Mouse (Mus musculus) limb, embryonic 11.5 days (tissue): ENCODE results near the gene Cfap77. TPM values are rescaled to one million over a fixed set of nuclear protein-coding genes. Genes with fewer than 3 reads are reported as not detected.

Experiments used
- ATAC-seq: fragments of 200-750 bp; cut with Nextera tagmentation; 2 replicates; pipeline ENCODE4 v1.8.0; 2017; ENCODE audit warnings: low read depth; ENCODE audit not compliant: insufficient number of reproducible peaks, low FRiP score, low TSS enrichment
- DNase-seq: peaks from one replicate; pipeline ENCODE4 v3.0.0-alpha.2; 2015; ENCODE audit warnings: low spot score
- H3K27ac ChIP-seq: fragments of 300-500 bp; sonication (generic); replicated peaks from 2 replicates; pipeline ENCODE4 v1.5.1; 2014; ENCODE audit warnings: low read depth, mild to moderate bottlenecking, low read length
- H3K27me3 ChIP-seq: fragments of 300-500 bp; sonication (generic); 2 replicates; pipeline ENCODE4 v1.6.1; 2014; ENCODE audit warnings: mild to moderate bottlenecking, low read length, mixed read lengths; ENCODE audit not compliant: control insufficient read depth, insufficient read depth
- H3K36me3 ChIP-seq: fragments of 300-500 bp; sonication (generic); 2 replicates; pipeline ENCODE4 v1.6.1; 2014; ENCODE audit warnings: mild to moderate bottlenecking, low read length, moderate library complexity, mixed read lengths; ENCODE audit not compliant: control insufficient read depth, insufficient read depth
- H3K4me1 ChIP-seq: fragments of 300-500 bp; sonication (generic); 2 replicates; pipeline ENCODE4 v1.6.1; 2014; ENCODE audit warnings: low read length, mixed read lengths; ENCODE audit not compliant: control insufficient read depth, insufficient read depth
- H3K4me2 ChIP-seq: fragments of 300-500 bp; sonication (generic); 2 replicates; pipeline ENCODE4 v1.6.1; 2014; ENCODE audit warnings: low read depth, mild to moderate bottlenecking, moderate library complexity; ENCODE audit not compliant: severe bottlenecking
- H3K4me3 ChIP-seq: fragments of 300-500 bp; sonication (generic); 2 replicates; pipeline ENCODE4 v1.5.1; 2014; ENCODE audit warnings: low read depth, low read length
- H3K9ac ChIP-seq: fragments of 300-500 bp; sonication (generic); 2 replicates; pipeline ENCODE4 v1.6.1; 2014; ENCODE audit warnings: mild to moderate bottlenecking, low read length
- H3K9me3 ChIP-seq: fragments of 300-500 bp; sonication (generic); 2 replicates; pipeline ENCODE4 v1.6.1; 2016; ENCODE audit warnings: low read length; ENCODE audit not compliant: control insufficient read depth
- WGBS: fragments of 180-500 bp; shearing (Covaris S2); extraction: QIAGEN DNeasy Blood & Tissue Kit; methylation state at CpG from one replicate; pipeline ENCODE4 v1.1.7; 2014; 5-methylcytosine and 5-hydroxymethylcytosine counted together
- polyA plus RNA-seq: library from polyadenylated mRNA; unstranded; fragments of >200 nt; fragmentation: Nextera tagmentation; extraction: Ambion mirVana; gene quantifications from 2 replicates; pipeline ENCODE4 v1.2.1, GENCODE M21; 2014

The Cfap77 gene
- polyA plus RNA-seq, 1 experiment from 2014 or later, result not detected

DNA sequence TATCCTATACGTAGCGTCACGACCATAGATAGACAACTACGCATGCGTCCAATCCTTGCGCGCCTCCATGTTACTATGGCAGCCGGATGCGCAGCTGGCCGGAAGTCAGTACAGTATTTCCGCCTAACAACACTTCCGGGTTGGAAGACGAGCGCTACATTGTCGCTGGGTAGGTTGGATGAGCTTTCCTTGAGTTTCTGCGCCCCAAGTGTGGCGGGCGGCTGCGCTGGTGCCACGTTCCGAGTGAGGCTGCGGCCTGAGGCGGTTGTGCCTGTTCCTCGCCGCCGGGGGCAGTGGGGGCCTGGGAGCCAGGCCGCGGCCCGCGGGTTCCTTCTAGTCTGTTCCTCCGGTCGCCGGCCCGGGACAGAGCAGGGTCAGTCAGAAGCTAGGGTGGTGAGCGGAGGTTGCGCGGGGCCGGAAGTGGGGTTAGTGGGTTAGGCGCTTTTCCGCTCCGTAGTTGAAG is 5.3 kb upstream of the Cfap77 start, which contains the start of gene Ttf1:
TSS of gene Ttf1 (plus strand) at position 128 of the 463 bp plus-strand sequence.
- H3K4me1 ChIP-seq, result no peaks in the 10 kb centered on the region; the same call in 1 of the 2 replicates
- DNase-seq (peak; percentile 95), ATAC-seq (peak; percentile 94)
- H3K9me3 ChIP-seq, result no peaks in the 10 kb centered on the region
- under 1% methylated on average over 41 of the region's 41 CpGs for WGBS
- no peaks in the 10 kb centered on the region for H3K36me3 ChIP-seq
- no peaks in the 10 kb centered on the region for H3K27me3 ChIP-seq
- H3K9ac ChIP-seq, result peak within 1 kb of the TSS; percentile 77
- H3K27ac ChIP-seq, result peak within 1 kb of the TSS; percentile 87
- peak within 1 kb of the TSS; percentile 97 for H3K4me3 ChIP-seq
- peak within 1 kb of the TSS; percentile 77 for H3K4me2 ChIP-seq

DNA sequence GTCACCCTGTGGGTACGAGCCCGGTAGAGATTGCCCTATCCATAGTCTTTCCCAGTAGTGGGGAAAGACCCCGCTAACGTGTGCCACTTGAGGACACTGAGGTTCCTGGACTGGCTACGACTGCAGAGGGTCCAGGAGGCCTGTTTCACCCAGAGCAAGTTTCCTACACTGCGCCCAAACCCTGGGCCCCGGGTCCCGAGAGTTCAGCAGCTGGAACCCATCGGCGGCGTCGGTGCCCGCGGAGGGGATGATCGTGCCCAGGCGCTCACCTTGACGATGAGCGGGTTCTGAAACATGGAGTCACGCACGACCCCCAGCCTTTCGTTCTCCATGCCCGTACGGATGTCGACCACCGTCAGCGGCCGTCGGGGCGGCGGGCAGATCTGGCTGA is 326 bp downstream of the Cfap77 start:
- no peaks in the 10 kb centered on the region for H3K36me3 ChIP-seq
- ATAC-seq, result 0 out of 2 replicates have a peak, but pooled peaks have one; percentile 26
- no peaks in the 10 kb centered on the region for H3K9me3 ChIP-seq
- H3K4me1 ChIP-seq, result no peaks in the 10 kb centered on the region; the same call in 1 of the 2 replicates
- no peak for DNase-seq
- H3K27me3 ChIP-seq, result peaks cover 9% of the 10 kb centered on the region
- no peak overlapping the region for H3K27ac ChIP-seq
- peak overlapping the region; percentile 75 for H3K4me2 ChIP-seq
- 3% methylated on average over 30 of the region's 30 CpGs for WGBS
- no peak overlapping the region; the same call in 1 of the 2 replicates for H3K9ac ChIP-seq
- peak overlapping the region; percentile 33 for H3K4me3 ChIP-seq

GRCm38 (mm10) chr2:29053802-29054544 is 893 bp downstream of the Cfap77 start:
- Histone ChIP-seq H3K9ac (no peak overlapping the region), H3K27me3 (peaks cover 9% of the 10 kb centered on the region)
- 4% methylated on average over 20 of the region's 20 CpGs for WGBS

DNA sequence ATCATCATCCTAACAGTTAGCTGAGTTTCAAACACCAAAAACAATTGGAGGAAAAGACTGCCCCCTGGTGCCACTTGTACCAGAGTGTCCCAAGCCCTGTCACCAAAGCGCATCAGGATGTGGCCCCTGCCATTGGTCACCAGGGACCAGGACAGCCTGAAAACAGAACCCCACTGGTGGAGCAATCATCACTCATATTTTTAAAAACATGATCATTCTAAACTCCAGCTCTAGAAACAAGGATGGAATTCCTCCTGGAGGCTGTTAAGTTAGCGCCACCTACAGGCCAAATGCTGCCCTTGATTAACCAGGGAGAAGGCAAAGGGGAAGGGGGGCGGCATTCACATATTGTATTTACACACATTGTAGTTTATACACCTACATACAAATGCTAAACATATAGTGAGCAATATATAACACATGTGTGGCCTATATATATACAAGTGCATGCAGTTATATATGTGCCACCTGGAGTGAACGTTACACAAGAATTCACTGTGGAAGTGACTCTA is 1.9 kb downstream of the Cfap77 start:
- no peak for ATAC-seq
- WGBS, result 34% methylated on average over 4 of the region's 4 CpGs
- DNase-seq, result peak; percentile 82

More at GRCm38 (mm10) chr2:29053802-29054544, 893 bp downstream of the Cfap77 start:
- ATAC-seq, result no peak
- Histone ChIP-seq H3K36me3 (no peaks in the 10 kb centered on the region), H3K4me1 (no peaks in the 10 kb centered on the region; the same call in 1 of the 2 replicates), H3K9me3 (no peaks in the 10 kb centered on the region), H3K27ac (no peak overlapping the region), H3K4me2 (peak overlapping the region; percentile 75; the same call in 1 of the 2 replicates), H3K4me3 (no peak overlapping the region; the same call in 1 of the 2 replicates)
- DNase-seq, result peak; percentile 83

GRCm38 (mm10) chr2:29051932-29052331 is 2.9 kb downstream of the Cfap77 start:
- Histone ChIP-seq H3K9ac (no peak overlapping the region), H3K4me1 (no peaks in the 10 kb centered on the region; the same call in 1 of the 2 replicates), H3K27me3 (peaks cover 9% of the 10 kb centered on the region), H3K27ac (no peak overlapping the region), H3K36me3 (no peaks in the 10 kb centered on the region), H3K4me2 (no peak overlapping the region), H3K4me3 (no peak overlapping the region), H3K9me3 (no peaks in the 10 kb centered on the region)
- DNase-seq (no peak), ATAC-seq (no peak)
- WGBS, result 62% methylated on average over 5 of the region's 5 CpGs

More for the DNA sequence above, 1.9 kb downstream of the Cfap77 start:
- Histone ChIP-seq H3K9ac (no peak overlapping the region), H3K36me3 (no peaks in the 10 kb centered on the region), H3K27ac (no peak overlapping the region), H3K27me3 (peaks cover 9% of the 10 kb centered on the region), H3K4me3 (no peak overlapping the region), H3K4me2 (no peak overlapping the region), H3K4me1 (no peaks in the 10 kb centered on the region; the same call in 1 of the 2 replicates), H3K9me3 (no peaks in the 10 kb centered on the region)

- H3K4me3 ChIP-seq, result no peak overlapping the region
- H3K9me3 ChIP-seq, result no peaks in the 10 kb centered on the region
- H3K36me3 ChIP-seq, result no peaks in the 10 kb centered on the region
- ATAC-seq, result no peak
- no peaks in the 10 kb centered on the region for H3K4me1 ChIP-seq
- no peak for DNase-seq
- WGBS, result 68% methylated on average over 16 of the region's 16 CpGs
- no peak overlapping the region for H3K4me2 ChIP-seq
- peaks cover 24% of the 10 kb centered on the region for H3K27me3 ChIP-seq
- no peak overlapping the region for H3K9ac ChIP-seq
- H3K27ac ChIP-seq, result no peak overlapping the region
These were observed 8.7 kb downstream of the Cfap77 start for GRCm38 (mm10) chr2:29046151-29046550.

- no peaks in the 10 kb centered on the region for H3K36me3 ChIP-seq
- no peak overlapping the region for H3K4me3 ChIP-seq
- H3K27me3 ChIP-seq, result peaks cover 43% of the 10 kb centered on the region
- no peak overlapping the region for H3K27ac ChIP-seq
- H3K9me3 ChIP-seq, result no peaks in the 10 kb centered on the region
- no peak overlapping the region for H3K9ac ChIP-seq
- no peak for DNase-seq
- no peak overlapping the region for H3K4me2 ChIP-seq
- 86% methylated on average over 5 of the region's 5 CpGs for whole genome bisulfite sequencing
- H3K4me1 ChIP-seq, result no peaks in the 10 kb centered on the region
- no peak for ATAC-seq
These were observed 12.7 kb downstream of the Cfap77 start for GRCm38 (mm10) chr2:29042124-29042523.

GRCm38 (mm10) chr2:29041477-29041768 is 13.4 kb downstream of the Cfap77 start:
- DNase-seq (no peak), ATAC-seq (no peak)
- H3K9me3 ChIP-seq, result no peaks in the 10 kb centered on the region
- 26% methylated on average over 8 of the region's 8 CpGs for WGBS
- no peaks in the 10 kb centered on the region for H3K36me3 ChIP-seq
- no peak overlapping the region for H3K27ac ChIP-seq
- H3K4me3 ChIP-seq, result no peak overlapping the region
- H3K9ac ChIP-seq, result no peak overlapping the region
- peaks cover 43% of the 10 kb centered on the region for H3K27me3 ChIP-seq
- H3K4me2 ChIP-seq, result no peak overlapping the region
- no peaks in the 10 kb centered on the region for H3K4me1 ChIP-seq
